13 mouse cellular contexts compared by ENCODE assay signal in the genomic region with DNA sequence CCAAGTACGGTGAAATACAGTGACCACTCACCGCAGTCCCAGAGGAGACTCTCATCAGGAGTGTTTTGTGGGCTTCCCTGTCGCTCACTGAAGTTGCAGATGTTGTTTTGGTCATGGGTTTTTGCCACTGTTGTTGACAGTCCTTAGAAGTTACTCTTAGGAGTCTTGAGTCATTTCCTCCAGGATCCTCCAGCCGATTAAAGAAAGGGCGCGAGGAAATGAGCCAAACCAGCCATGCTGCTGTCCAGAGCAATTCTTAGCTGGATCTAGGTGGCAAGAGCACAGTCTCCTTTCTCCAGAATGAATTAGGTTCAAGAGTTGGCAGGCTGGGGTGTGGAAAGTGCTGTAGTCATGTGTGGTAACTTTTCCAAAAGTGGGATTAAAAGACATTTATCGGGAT. TPM values are rescaled to one million over a fixed set of nuclear protein-coding genes. Genes with fewer than 3 reads are reported as not detected.
DNase-seq lines count a peak whose midpoint lies in the region; ATAC-seq lines count a peak whose summit lies in the region.
"Had no signal": no experiment of that assay in that cellular context is flagged by ENCODE, and none has a peak within 500 bp of the region (broad histone marks: within the 10 kb centered on the region; RNA-seq: fewer than 3 reads in every experiment).

No protein-coding gene starts in this region.

- H3K4me1 ChIP-seq in neural tube, embryonic 12.5 days, result peaks cover 15% of the 10 kb centered on the region
- H3K4me1 ChIP-seq in lung, embryonic 15.5 days, result peaks cover 23% of the 10 kb centered on the region
- H3K4me1 ChIP-seq in stomach, embryonic 15.5 days, result peaks cover 21% of the 10 kb centered on the region; the same call in 1 of the 2 replicates

- H3K36me3 ChIP-seq in neural tube, embryonic 12.5 days, result no peaks in the 10 kb centered on the region
- no peaks in the 10 kb centered on the region for H3K36me3 ChIP-seq in lung, embryonic 15.5 days
- H3K36me3 ChIP-seq in stomach, embryonic 15.5 days, result no peaks in the 10 kb centered on the region

- no peak overlapping the region for H3K4me3 ChIP-seq in neural tube, embryonic 12.5 days
- peak overlapping the region; percentile 52; the same call in 1 of the 2 replicates for H3K4me3 ChIP-seq in lung, embryonic 15.5 days
- H3K4me3 ChIP-seq in stomach, embryonic 15.5 days (replicated peaks), result no peak overlapping the region; the same call in 1 of the 2 replicates

- H3K9ac ChIP-seq in neural tube, embryonic 12.5 days, result no peak overlapping the region
- H3K9ac ChIP-seq in lung, embryonic 15.5 days, result no peak overlapping the region
- H3K9ac ChIP-seq in stomach, embryonic 15.5 days, result no peak overlapping the region

- H3K27me3 ChIP-seq in neural tube, embryonic 12.5 days (replicated peaks), result no peaks in the 10 kb centered on the region
- peaks cover 49% of the 10 kb centered on the region; the same call in 1 of the 2 replicates for H3K27me3 ChIP-seq in lung, embryonic 15.5 days
- no peaks in the 10 kb centered on the region for H3K27me3 ChIP-seq in stomach, embryonic 15.5 days (replicated peaks)

- ATAC-seq in neural tube, embryonic 12.5 days (ENCODE audit: low FRiP score, low read depth), result no peak
- no peak for ATAC-seq in lung, embryonic 15.5 days (ENCODE audit: borderline replicate concordance, extremely low read depth, low FRiP score, low TSS enrichment)
- no peak for ATAC-seq in stomach, embryonic 15.5 days (ENCODE audit: insufficient read depth, low FRiP score, low read depth)
- ATAC-seq: Patski had no signal

- WGBS in neural tube, embryonic 12.5 days, result 73% methylated on average over 7 of the region's 7 CpGs
- 60% methylated on average over 7 of the region's 7 CpGs for WGBS in lung, embryonic 15.5 days
- 66% methylated on average over 7 of the region's 7 CpGs for WGBS in stomach, embryonic 15.5 days

- H3K9me3 ChIP-seq in neural tube, embryonic 12.5 days, result no peaks in the 10 kb centered on the region
- no peaks in the 10 kb centered on the region for H3K9me3 ChIP-seq in lung, embryonic 15.5 days
- H3K9me3 ChIP-seq in stomach, embryonic 15.5 days, result no peaks in the 10 kb centered on the region

- no peak overlapping the region for H3K27ac ChIP-seq in neural tube, embryonic 12.5 days
- H3K27ac ChIP-seq in lung, embryonic 15.5 days, result no peak overlapping the region
- H3K27ac ChIP-seq in stomach, embryonic 15.5 days, result no peak overlapping the region

- peak overlapping the region; percentile 96; the same call in 1 of the 2 replicates for H3K4me2 ChIP-seq in neural tube, embryonic 12.5 days (replicated peaks)
- H3K4me2 ChIP-seq in lung, embryonic 15.5 days, result peak overlapping the region; percentile 94
- H3K4me2 ChIP-seq in stomach, embryonic 15.5 days, result 0 out of 2 replicates have a peak overlapping the region, but pooled peaks have one; percentile 2

- peak; percentile 90 for DNase-seq in heart, adult 11 months
- DNase-seq in heart, postnatal 4 days, result no peak
- DNase-seq in neural tube, embryonic 10.5 days (ENCODE audit: extremely low spot score, low spot score), result no peak
- no peak for DNase-seq in cerebellum, postnatal 14 days
- DNase-seq in right cerebral cortex, postnatal 10 days (ENCODE audit: low spot score in 2 of 2), result no peak
- DNase-seq: kidney, postnatal 36 days; left cerebral cortex, postnatal 4 days; retina, postnatal 1 day had no signal

RNA-seq across cellular contexts. Expression of gene Kit, which starts 3.4 kb away (rescaled TPM):
- 10 to 100 TPM; 14.5 to 18.4 TPM for total RNA-seq in heart, postnatal 4 days (2021)
- 32.1 and 34.3 TPM in 2 replicates for polyA plus RNA-seq in neural tube, embryonic 12.5 days (2016; fragmentation: Nextera tagmentation; extraction: Ambion mirVana)
- 39.1 and 43.7 TPM in 2 replicates for polyA plus RNA-seq in lung, embryonic 15.5 days (2015; fragmentation: Nextera tagmentation; extraction: Ambion mirVana)
- 40.9 and 50.6 TPM in 2 replicates for polyA plus RNA-seq in stomach, embryonic 15.5 days (2015; fragmentation: Nextera tagmentation; extraction: Ambion mirVana)
- polyA plus RNA-seq: C2C12 had no signal

Comparison
In these comparisons a context has a peak if more than half of its experiments do, and no peak if none do; other contexts are left out.
1. H3K4me2 ChIP-seq: peak in every context shown above with its lines; median percentile 96 in neural tube, embryonic 12.5 days; 94 in lung, embryonic 15.5 days; 2 in stomach, embryonic 15.5 days.